Mouse (Mus musculus) bone marrow macrophage, adult 2 months (primary cell): ENCODE measurements at regions not wholly inside any gene's neighbourhood (a gene's known extent, or its start where the extent isn't known, plus 50 kb on each side); places are given as distances from the start of the nearest gene placed in this dataset.

Source experiments
- CTCF ChIP-seq: IDR thresholded peaks from 2 replicates; pipeline ENCODE4 v1.5.1; 2012; ENCODE audit warnings: low read depth, mild to moderate bottlenecking, low read length, moderate library complexity
- POLR2A ChIP-seq: IDR thresholded peaks from 2 replicates; pipeline ENCODE4 v1.6.1; 2012; ENCODE audit warnings: mild to moderate bottlenecking, low read depth, low read length, borderline replicate concordance

DNA sequence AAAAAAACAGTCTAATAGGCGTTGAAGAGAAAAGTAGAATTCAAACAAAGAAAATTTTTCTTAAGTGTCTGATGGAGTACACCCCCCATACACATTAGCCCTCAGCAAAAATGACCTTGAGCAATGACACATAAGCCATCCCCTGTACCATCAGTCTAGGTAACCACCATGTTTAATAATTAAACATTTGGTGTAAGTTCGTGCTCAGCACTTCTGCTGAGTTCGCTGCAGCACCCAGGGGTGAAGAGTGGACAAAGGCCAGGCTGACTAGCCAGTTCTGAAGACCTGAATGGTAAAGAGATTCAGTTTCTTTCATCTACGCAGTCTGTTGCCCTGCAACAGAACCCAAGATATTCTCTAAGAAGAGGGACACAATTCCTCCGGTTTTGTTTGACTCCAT lies 572.3 kb upstream of the Nox3 start:
- TF ChIP-seq POLR2A: no peak
- no peak for TF ChIP-seq CTCF
